Mouse (Mus musculus) cerebellum, postnatal 14 days (tissue): ENCODE measurements at regions not wholly inside any gene's neighbourhood (a gene's known extent, or its start where the extent isn't known, plus 50 kb on each side); places are given as distances from the start of the nearest gene placed in this dataset.
A peak's percentile ranks its signal among the peaks of the same experiment; 100 is the strongest.

Experiments
- DNase-seq, 2 experiments: peaks; one replicate each; pipeline ENCODE4 v3.0.0; 2021; ENCODE audit warnings: mixed read lengths in 2 of 2

- DNase-seq, result peak; percentile 37 to 38
Observed at GRCm38 (mm10) chr12:62768930-62769329, 1246.0 kb downstream of the Lrfn5 start.

GRCm38 (mm10) chr12:62769895-62770294 is 1246.9 kb downstream of the Lrfn5 start:
- DNase-seq, result no peak

DNA sequence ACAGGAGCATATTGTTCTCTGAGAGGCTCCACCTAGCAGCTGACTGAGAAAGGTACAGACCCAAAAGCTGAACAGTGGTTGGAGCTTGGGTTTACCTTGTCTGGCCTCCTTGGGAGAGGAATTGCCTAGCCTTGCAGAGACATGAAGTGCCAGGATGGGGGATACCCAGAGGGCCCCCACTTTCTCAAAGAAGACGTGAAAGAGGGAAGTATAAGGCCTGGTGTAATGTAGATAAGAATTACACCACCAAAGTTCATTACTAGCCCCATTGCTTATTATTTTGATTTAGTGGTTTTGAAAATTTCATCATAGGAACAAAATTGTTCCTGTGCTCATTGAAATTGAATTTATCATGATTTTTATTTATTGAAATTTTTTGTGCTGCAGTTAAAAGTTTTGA is 1253.0 kb downstream of the Lrfn5 start:
- no peak for DNase-seq

GRCm38 (mm10) chr12:62812781-62813180 is 1289.8 kb downstream of the Lrfn5 start:
- peak; percentile 45 to 55 for DNase-seq
